In the genomic region with DNA sequence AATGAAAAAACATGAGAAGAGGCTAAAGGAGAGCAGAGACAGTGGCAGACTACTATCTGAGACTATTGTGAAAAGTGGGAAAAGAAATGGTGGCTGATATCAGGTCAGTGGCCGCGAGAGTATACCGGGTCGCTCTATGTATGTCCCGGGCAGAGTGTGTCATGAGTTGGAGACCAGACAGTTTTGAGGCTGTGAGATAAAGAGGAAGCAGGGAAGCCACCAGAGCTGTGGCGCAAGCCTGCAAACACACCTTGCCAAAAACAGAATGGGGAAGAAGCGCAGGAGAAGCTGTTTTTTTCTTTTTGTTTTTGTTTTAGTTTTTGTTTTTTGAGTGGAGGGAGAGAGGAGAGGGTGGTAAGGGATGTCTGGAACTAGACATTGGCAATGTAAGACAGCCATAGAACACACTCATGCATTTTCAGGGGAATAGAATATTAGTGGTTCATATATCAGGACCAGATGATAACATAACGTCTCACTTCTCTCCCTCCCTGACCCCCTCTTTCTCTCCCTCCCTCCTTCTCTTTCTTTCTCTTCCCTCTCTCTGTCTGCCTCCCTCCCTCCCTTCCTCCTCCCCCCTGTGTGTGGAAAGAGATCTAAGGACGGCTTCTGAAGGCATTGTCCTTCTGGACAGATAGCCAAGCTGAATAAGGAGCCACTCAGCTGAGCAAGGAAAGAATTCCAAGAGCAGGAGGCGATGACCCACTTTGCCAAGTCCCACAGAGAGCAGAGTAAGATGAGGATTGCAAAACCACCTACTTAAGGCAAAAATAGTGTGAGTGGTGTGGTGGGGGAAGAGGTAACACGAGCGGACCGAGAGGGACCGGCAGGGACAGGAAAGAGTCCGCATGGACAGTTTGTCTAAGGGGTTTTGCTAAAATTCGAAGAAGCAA, we compare ENCODE assay signal across 10 mouse cellular contexts.
A peak's percentile ranks its signal among the peaks of the same experiment; 100 is the strongest.
DNase-seq lines count a peak whose midpoint lies in the region; ATAC-seq and TF ChIP-seq lines count a peak whose summit lies in the region.
"Had no signal": no experiment of that assay in that cellular context is flagged by ENCODE, and none has a peak within 500 bp of the region (broad histone marks: within the 10 kb centered on the region; RNA-seq: fewer than 3 reads in every experiment).

No protein-coding gene starts in this region.

- H3K4me2 ChIP-seq in heart, embryonic 13.5 days, result peak overlapping the region; percentile 35
- peak overlapping the region; percentile 16; the same call in 1 of the 2 replicates for H3K4me2 ChIP-seq in CH12.LX (ENCODE audit: insufficient read depth, low read depth, poor library complexity, severe bottlenecking)
- H3K4me2 ChIP-seq in forebrain, embryonic 11.5 days (ENCODE audit: low read depth, low read length, severe bottlenecking), result no peak overlapping the region
- H3K4me2 ChIP-seq: limb, embryonic 15.5 days had no signal

- H3K9me3 ChIP-seq in heart, embryonic 13.5 days, result no peaks in the 10 kb centered on the region
- no peaks in the 10 kb centered on the region for H3K9me3 ChIP-seq in CH12.LX (replicated peaks; ENCODE audit: low read length)
- no peaks in the 10 kb centered on the region for H3K9me3 ChIP-seq in embryonic facial prominence, embryonic 10.5 days
- H3K9me3 ChIP-seq in forebrain, embryonic 11.5 days (ENCODE audit: control insufficient read depth, low read length), result no peaks in the 10 kb centered on the region
- H3K9me3 ChIP-seq: limb, embryonic 15.5 days had no signal

- dilution Hi-C loops in CH12.LX (cut with MboI; ENCODE audit: extremely low pct_ligation_motif_present, extremely low pct_unique_long_range_greater_than_20kb, low sequenced_read_pairs), result no loop called here

- no peaks in the 10 kb centered on the region for H3K27me3 ChIP-seq in heart, embryonic 13.5 days (replicated peaks)
- no peaks in the 10 kb centered on the region for H3K27me3 ChIP-seq in CH12.LX (replicated peaks)
- H3K27me3 ChIP-seq in embryonic facial prominence, embryonic 10.5 days (replicated peaks; ENCODE audit: low read depth, poor library complexity, severe bottlenecking), result no peaks in the 10 kb centered on the region
- no peaks in the 10 kb centered on the region for H3K27me3 ChIP-seq in forebrain, embryonic 11.5 days (ENCODE audit: control insufficient read depth, insufficient read depth, low read length)
- H3K27me3 ChIP-seq: limb, embryonic 15.5 days had no signal

- intact Hi-C loops in heart, postnatal 25 days (cut with DNase I), result no loop called here

- no peaks in the 10 kb centered on the region for H3K36me3 ChIP-seq in heart, embryonic 13.5 days
- H3K36me3 ChIP-seq in CH12.LX (replicated peaks in 1 of 2; ENCODE audit: control insufficient read depth in 1 of 2, insufficient read depth in 1 of 2, low read length in 1 of 2), result no peaks in the 10 kb centered on the region
- no peaks in the 10 kb centered on the region for H3K36me3 ChIP-seq in embryonic facial prominence, embryonic 10.5 days (replicated peaks)
- no peaks in the 10 kb centered on the region for H3K36me3 ChIP-seq in forebrain, embryonic 11.5 days (ENCODE audit: control insufficient read depth, insufficient read depth, low read length)
- H3K36me3 ChIP-seq: G1E; limb, embryonic 15.5 days had no signal

- TF ChIP-seq CTCF in CH12.LX (conservative IDR thresholded peaks at IDR 0.05 in 1 of 2, IDR thresholded peaks at IDR 0.05 in 1 of 2; ENCODE audit: low read depth in 2 of 2, low read length in 2 of 2), result no peak

- no peak overlapping the region for H3K4me3 ChIP-seq in heart, embryonic 13.5 days
- no peak overlapping the region for H3K4me3 ChIP-seq in CH12.LX (replicated peaks in 1 of 3; ENCODE audit: low read depth in 2 of 3, low read length in 2 of 3, poor library complexity in 1 of 3)
- H3K4me3 ChIP-seq in embryonic facial prominence, embryonic 10.5 days, result no peak overlapping the region
- H3K4me3 ChIP-seq in forebrain, embryonic 11.5 days (ENCODE audit: low read depth, low read length), result no peak overlapping the region
- H3K4me3 ChIP-seq: limb, embryonic 15.5 days had no signal

- TF ChIP-seq POLR2A in CH12.LX (IDR thresholded peaks at IDR 0.05; ENCODE audit: low read depth, low read length), result no peak

- H3K27ac ChIP-seq in heart, embryonic 13.5 days (replicated peaks), result no peak overlapping the region
- H3K27ac ChIP-seq in CH12.LX (ENCODE audit: insufficient read depth, low read depth), result no peak overlapping the region
- H3K27ac ChIP-seq in embryonic facial prominence, embryonic 10.5 days (replicated peaks), result peak overlapping the region; percentile 59
- H3K27ac ChIP-seq in forebrain, embryonic 11.5 days (ENCODE audit: low read depth, low read length), result no peak overlapping the region
- H3K27ac ChIP-seq: limb, embryonic 15.5 days had no signal

- no peak for TF ChIP-seq RAD21 in CH12.LX (IDR thresholded peaks at IDR 0.05; ENCODE audit: low read depth, low read length)

- peaks cover 8% of the 10 kb centered on the region for H3K4me1 ChIP-seq in heart, embryonic 13.5 days
- H3K4me1 ChIP-seq in CH12.LX (ENCODE audit: control insufficient read depth in 1 of 2, insufficient read depth in 2 of 2), result peaks cover 0 to 9% of the 10 kb centered on the region in 2 experiments; a peak in 2 of 4 replicates
- peaks cover 16% of the 10 kb centered on the region for H3K4me1 ChIP-seq in embryonic facial prominence, embryonic 10.5 days
- no peaks in the 10 kb centered on the region; the same call in 1 of the 2 replicates for H3K4me1 ChIP-seq in forebrain, embryonic 11.5 days (replicated peaks; ENCODE audit: control insufficient read depth, insufficient read depth, low read length)
- H3K4me1 ChIP-seq: limb, embryonic 15.5 days had no signal

- no peak for DNase-seq in heart, postnatal 25 days (ENCODE audit: low spot score)
- DNase-seq in CH12.LX (ENCODE audit: extremely low read depth), result peak; percentile 9
- DNase-seq in embryonic facial prominence, embryonic 10.5 days (ENCODE audit: low spot score), result no peak
- peak; percentile 59 for DNase-seq in lung, postnatal 25 days (ENCODE audit: low spot score)
- no peak for DNase-seq in thymus, postnatal 36 days
- DNase-seq in frontal cortex, postnatal 25 days (ENCODE audit: low spot score in 2 of 2), result no peak
- no peak for DNase-seq in forebrain, embryonic 11.5 days (ENCODE audit: low spot score)

- H3K79me2 ChIP-seq in CH12.LX (replicated peaks; ENCODE audit: control insufficient read depth, extremely low read depth, insufficient read depth, poor library complexity, severe bottlenecking), result no peaks in the 10 kb centered on the region

- no peak overlapping the region for H3K9ac ChIP-seq in heart, embryonic 13.5 days
- no peak overlapping the region for H3K9ac ChIP-seq in CH12.LX (ENCODE audit: insufficient read depth, low read depth)
- H3K9ac ChIP-seq in forebrain, embryonic 11.5 days (ENCODE audit: low read length), result no peak overlapping the region
- H3K9ac ChIP-seq: limb, embryonic 15.5 days had no signal

- 56% methylated on average over 16 of the region's 16 CpGs for WGBS in heart, embryonic 13.5 days
- WGBS in embryonic facial prominence, embryonic 10.5 days, result 66% methylated on average over 16 of the region's 16 CpGs
- WGBS in forebrain, embryonic 11.5 days, result 64% methylated on average over 16 of the region's 16 CpGs

- in situ Hi-C loops in CH12.LX (cut with MboI; ENCODE audit: low pct_ligation_motif_present, low pct_unique_long_range_greater_than_20kb, low sequenced_read_pairs), result no loop called here

- no peak for ATAC-seq in heart, embryonic 13.5 days (ENCODE audit: extremely low read depth, insufficient number of reproducible peaks, low FRiP score, low TSS enrichment)
- ATAC-seq in forebrain, embryonic 11.5 days (replicated peaks; ENCODE audit: low FRiP score), result no peak

- no peak for TF ChIP-seq EP300 in CH12.LX (IDR thresholded peaks at IDR 0.05; ENCODE audit: low read length)

TF ChIP-seq in CH12.LX, 34 proteins besides CTCF, POLR2A, EP300 and RAD21:
- no peak for TF ChIP-seq MXI1 (IDR thresholded peaks at IDR 0.05; ENCODE audit: low read depth, low read length)
- TF ChIP-seq SMC3 (IDR thresholded peaks at IDR 0.05; ENCODE audit: low read depth, low read length), result no peak
- no peak for TF ChIP-seq TBP (conservative IDR thresholded peaks at IDR 0.05; ENCODE audit: low read depth, low read length)
- no peak for TF ChIP-seq KAT2A (IDR thresholded peaks at IDR 0.05; ENCODE audit: insufficient replicate concordance, low read length)
- TF ChIP-seq MAFK (IDR thresholded peaks at IDR 0.05; ENCODE audit: insufficient replicate concordance, low read length), result no peak
- no peak for TF ChIP-seq TCF12 (IDR thresholded peaks at IDR 0.05; ENCODE audit: low read depth, low read length)
- TF ChIP-seq PAX5 (IDR thresholded peaks at IDR 0.05; ENCODE audit: low read length), result no peak
- TF ChIP-seq ZMIZ1 (IDR thresholded peaks at IDR 0.05; ENCODE audit: low read depth, low read length), result no peak
- no peak for TF ChIP-seq RCOR1 (conservative IDR thresholded peaks at IDR 0.05; ENCODE audit: low read depth, low read length)
- TF ChIP-seq BHLHE40 (IDR thresholded peaks at IDR 0.05; ENCODE audit: low read depth, low read length), result no peak
- no peak for TF ChIP-seq ZKSCAN1 (IDR thresholded peaks at IDR 0.05; ENCODE audit: borderline replicate concordance, low read depth, low read length)
- TF ChIP-seq ETS1 (conservative IDR thresholded peaks at IDR 0.05; ENCODE audit: low read depth, low read length), result no peak

Comparison
In these comparisons a context has a peak if more than half of its experiments do, and no peak if none do; other contexts are left out.
1. DNase-seq: peak in CH12.LX (single experiment) and lung, postnatal 25 days (single experiment); none in heart, postnatal 25 days (single experiment), embryonic facial prominence, embryonic 10.5 days (single experiment), thymus, postnatal 36 days (0 of 2), frontal cortex, postnatal 25 days (0 of 2) and forebrain, embryonic 11.5 days (single experiment).